17 mouse cellular contexts compared by ENCODE assay signal in the genomic region with DNA sequence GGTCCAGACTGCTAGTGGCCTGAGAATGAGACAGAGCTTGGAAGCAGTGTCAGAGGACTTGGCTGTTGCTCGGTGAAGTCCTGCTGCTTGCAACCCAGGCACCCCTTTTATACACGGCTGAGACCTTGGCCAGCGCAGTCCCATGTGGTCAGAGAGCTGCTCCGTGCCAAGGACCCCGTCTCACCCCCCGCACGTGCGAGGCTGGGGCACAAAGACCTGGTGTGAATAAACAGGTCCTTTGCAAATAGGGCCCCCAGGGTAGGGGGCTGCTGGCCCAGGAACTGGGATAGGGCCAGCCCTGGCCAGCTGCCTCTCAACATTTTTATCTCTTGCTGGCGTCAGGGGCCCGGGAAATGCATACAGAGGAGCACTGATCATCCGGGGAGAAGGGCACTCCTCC. TPM values are rescaled to one million over a fixed set of nuclear protein-coding genes. Genes with fewer than 3 reads are reported as not detected.
A peak's percentile ranks its signal among the peaks of the same experiment; 100 is the strongest.
DNase-seq lines count a peak whose midpoint lies in the region; ATAC-seq and TF ChIP-seq lines count a peak whose summit lies in the region.
"Had no signal": no experiment of that assay in that cellular context is flagged by ENCODE, and none has a peak within 500 bp of the region (broad histone marks: within the 10 kb centered on the region; RNA-seq: fewer than 3 reads in every experiment).

No protein-coding gene starts in this region.

- no peak overlapping the region for H3K9ac ChIP-seq in forebrain, postnatal 0 days
- peak overlapping the region; percentile 6; the same call in 1 of the 2 replicates for H3K9ac ChIP-seq in lung, embryonic 14.5 days
- no peak overlapping the region for H3K9ac ChIP-seq in lung, postnatal 0 days (replicated peaks; ENCODE audit: low read depth)
- H3K9ac ChIP-seq: liver, embryonic 13.5 days had no signal

- no peaks in the 10 kb centered on the region for H3K36me3 ChIP-seq in forebrain, postnatal 0 days (ENCODE audit: insufficient read depth)
- no peaks in the 10 kb centered on the region for H3K36me3 ChIP-seq in forebrain, embryonic 10.5 days (replicated peaks)
- no peaks in the 10 kb centered on the region for H3K36me3 ChIP-seq in lung, embryonic 14.5 days (ENCODE audit: insufficient read depth)
- no peaks in the 10 kb centered on the region for H3K36me3 ChIP-seq in lung, postnatal 0 days (ENCODE audit: insufficient read depth, low read length)
- H3K36me3 ChIP-seq: liver, embryonic 13.5 days had no signal

- H3K27me3 ChIP-seq in forebrain, postnatal 0 days (ENCODE audit: insufficient read depth, low read length), result no peaks in the 10 kb centered on the region
- H3K27me3 ChIP-seq in forebrain, embryonic 10.5 days (ENCODE audit: poor library complexity, severe bottlenecking), result peaks cover 69% of the 10 kb centered on the region
- H3K27me3 ChIP-seq in lung, embryonic 14.5 days (ENCODE audit: insufficient read depth, low read length), result no peaks in the 10 kb centered on the region
- H3K27me3 ChIP-seq in lung, postnatal 0 days (replicated peaks; ENCODE audit: insufficient read depth, low read length), result no peaks in the 10 kb centered on the region

- no peak for TF ChIP-seq CTCF in forebrain, postnatal 0 days (IDR thresholded peaks at IDR 0.05; ENCODE audit: low read depth)
- no peak for TF ChIP-seq CTCF in lung, embryonic 14.5 days (IDR thresholded peaks at IDR 0.05; ENCODE audit: low read depth)
- no peak for TF ChIP-seq CTCF in lung, postnatal 0 days (IDR thresholded peaks at IDR 0.05)

- H3K4me3 ChIP-seq in forebrain, postnatal 0 days (ENCODE audit: low read depth, low read length), result no peak overlapping the region
- H3K4me3 ChIP-seq in forebrain, embryonic 10.5 days, result no peak overlapping the region
- H3K4me3 ChIP-seq in lung, embryonic 14.5 days (ENCODE audit: low read depth, low read length), result no peak overlapping the region
- no peak overlapping the region for H3K4me3 ChIP-seq in lung, postnatal 0 days (ENCODE audit: low read depth, low read length)
- H3K4me3 ChIP-seq: layer of hippocampus, adult 2 months; liver, embryonic 13.5 days had no signal

- no peak for TF ChIP-seq EP300 in lung, postnatal 0 days (IDR thresholded peaks at IDR 0.05)

- 30% methylated on average over 11 of the region's 11 CpGs for WGBS in forebrain, postnatal 0 days
- WGBS in forebrain, embryonic 10.5 days, result 50% methylated on average over 11 of the region's 11 CpGs
- 14% methylated on average over 11 of the region's 11 CpGs for WGBS in lung, embryonic 14.5 days
- 13% methylated on average over 11 of the region's 11 CpGs for WGBS in lung, postnatal 0 days

- H3K9me3 ChIP-seq in forebrain, postnatal 0 days (ENCODE audit: low read length), result no peaks in the 10 kb centered on the region
- H3K9me3 ChIP-seq in forebrain, embryonic 10.5 days, result no peaks in the 10 kb centered on the region
- no peaks in the 10 kb centered on the region for H3K9me3 ChIP-seq in lung, embryonic 14.5 days (ENCODE audit: low read depth, low read length)
- no peaks in the 10 kb centered on the region for H3K9me3 ChIP-seq in lung, postnatal 0 days (ENCODE audit: low read length)
- H3K9me3 ChIP-seq: liver, embryonic 13.5 days had no signal

- no peak for DNase-seq in forebrain, postnatal 0 days
- no peak for DNase-seq in forebrain, embryonic 10.5 days (ENCODE audit: extremely low spot score, low spot score)
- no peak for DNase-seq in lung, embryonic 14.5 days
- DNase-seq in lung, postnatal 0 days (ENCODE audit: low spot score), result no peak
- DNase-seq in adrenal gland, postnatal 25 days, result peak; percentile 49
- DNase-seq in ovary, postnatal 14 days (ENCODE audit: low spot score), result peak; percentile 46
- DNase-seq in spleen, postnatal 4 days (ENCODE audit: low spot score in 2 of 2), result no peak
- DNase-seq: cerebellum, adult 11-12 months; heart, adult 18-20 months; kidney, adult 11 months; liver, embryonic 13.5 days; right cerebral cortex, adult 18-20 months; thymus, postnatal 36 days had no signal

- peak; percentile 64 for ATAC-seq in forebrain, postnatal 0 days
- ATAC-seq in lung, embryonic 14.5 days (ENCODE audit: insufficient read depth), result peak; percentile 33; the same call in 1 of the 2 replicates
- ATAC-seq in lung, postnatal 0 days, result no peak

- H3K27ac ChIP-seq in forebrain, postnatal 0 days (ENCODE audit: low read depth, low read length), result no peak overlapping the region
- H3K27ac ChIP-seq in forebrain, embryonic 10.5 days, result no peak overlapping the region
- H3K27ac ChIP-seq in lung, embryonic 14.5 days (ENCODE audit: low read depth), result no peak overlapping the region
- no peak overlapping the region for H3K27ac ChIP-seq in lung, postnatal 0 days (ENCODE audit: low read length)
- H3K27ac ChIP-seq: layer of hippocampus, adult 2 months; liver, embryonic 13.5 days; macrophage had no signal

- no peak overlapping the region for H3K4me2 ChIP-seq in forebrain, postnatal 0 days (ENCODE audit: low read depth)
- H3K4me2 ChIP-seq in lung, embryonic 14.5 days, result no peak overlapping the region
- no peak overlapping the region for H3K4me2 ChIP-seq in lung, postnatal 0 days (replicated peaks; ENCODE audit: low read depth, low read length)
- H3K4me2 ChIP-seq: liver, embryonic 13.5 days had no signal

- H3K4me1 ChIP-seq in forebrain, postnatal 0 days (ENCODE audit: insufficient read depth), result no peaks in the 10 kb centered on the region
- H3K4me1 ChIP-seq in forebrain, embryonic 10.5 days, result 0 out of 2 replicates have a peak, but pooled peaks cover 6% of the 10 kb centered on the region
- H3K4me1 ChIP-seq in lung, embryonic 14.5 days (ENCODE audit: insufficient read depth), result no peaks in the 10 kb centered on the region
- H3K4me1 ChIP-seq in lung, postnatal 0 days (ENCODE audit: insufficient read depth, low read depth, low read length), result no peaks in the 10 kb centered on the region

RNA-seq across cellular contexts. Expression of gene Utf1, which starts 14.4 kb away (rescaled TPM):
- not detected in 2 replicates for total RNA-seq in forebrain, postnatal 0 days (2014; rRNA removed)
- polyA plus RNA-seq in forebrain, postnatal 0 days (2015; fragmentation: Nextera tagmentation; extraction: Ambion mirVana), result not detected in 2 replicates
- 0.25 TPM in 1 of 2 replicates, not detected in the other for polyA plus RNA-seq in forebrain, embryonic 10.5 days (2016; fragmentation: Nextera tagmentation; extraction: Ambion mirVana)
- polyA plus RNA-seq in lung, embryonic 14.5 days (2014; fragmentation: Nextera tagmentation; extraction: Ambion mirVana), result 0.14 TPM in 1 of 2 replicates, not detected in the other
- not detected in 2 replicates for polyA plus RNA-seq in lung, postnatal 0 days (2015; fragmentation: Nextera tagmentation; extraction: Ambion mirVana)
- total RNA-seq in adrenal gland, postnatal 25 days (2021), result not detected in 2 replicates
- total RNA-seq: adrenal gland, adult 18-20 months; heart, adult 18-20 months; layer of hippocampus, adult 2 months; left cerebral cortex, postnatal 10 days had no signal
- polyA plus RNA-seq: liver, embryonic 13.5 days; macrophage had no signal

RNA-seq across cellular contexts. Expression of gene 6430531B16Rik, which starts 20.6 kb away (rescaled TPM):
- 1.6 and 2.7 TPM in 2 replicates for total RNA-seq in forebrain, postnatal 0 days (2014; rRNA removed)
- 1.3 and 2.0 TPM in 2 replicates for polyA plus RNA-seq in forebrain, postnatal 0 days (2015; fragmentation: Nextera tagmentation; extraction: Ambion mirVana)
- polyA plus RNA-seq in forebrain, embryonic 10.5 days (2016; fragmentation: Nextera tagmentation; extraction: Ambion mirVana), result 0.67 and 0.91 TPM in 2 replicates
- polyA plus RNA-seq in lung, embryonic 14.5 days (2014; fragmentation: Nextera tagmentation; extraction: Ambion mirVana), result 0.30 and 0.37 TPM in 2 replicates
- polyA plus RNA-seq in lung, postnatal 0 days (2015; fragmentation: Nextera tagmentation; extraction: Ambion mirVana), result 5.6 and 7.3 TPM in 2 replicates
- 0.61 TPM in 1 of 2 replicates, not detected in the other for total RNA-seq in adrenal gland, postnatal 25 days (2021)
- total RNA-seq: adrenal gland, adult 18-20 months; heart, adult 18-20 months had no signal
- polyA plus RNA-seq: liver, embryonic 13.5 days; macrophage had no signal

RNA-seq across cellular contexts. Expression of gene Adam8, which starts 34.4 kb away (rescaled TPM):
- total RNA-seq in forebrain, postnatal 0 days (2014; rRNA removed), result 2.6 and 3.4 TPM in 2 replicates
- polyA plus RNA-seq in forebrain, postnatal 0 days (2015; fragmentation: Nextera tagmentation; extraction: Ambion mirVana), result 0.47 TPM in 2 replicates
- 1.6 and 2.4 TPM in 2 replicates for polyA plus RNA-seq in forebrain, embryonic 10.5 days (2016; fragmentation: Nextera tagmentation; extraction: Ambion mirVana)
- 1.7 and 2.0 TPM in 2 replicates for polyA plus RNA-seq in lung, embryonic 14.5 days (2014; fragmentation: Nextera tagmentation; extraction: Ambion mirVana)
- polyA plus RNA-seq in lung, postnatal 0 days (2015; fragmentation: Nextera tagmentation; extraction: Ambion mirVana), result 5.8 and 7.0 TPM in 2 replicates
- total RNA-seq in adrenal gland, postnatal 25 days (2021), result 1.9 and 2.1 TPM in 2 replicates

Comparison
In these comparisons a context has a peak if more than half of its experiments do, and no peak if none do; other contexts are left out.
1. DNase-seq: peak in adrenal gland, postnatal 25 days (single experiment) and ovary, postnatal 14 days (single experiment); none in forebrain, postnatal 0 days (single experiment), forebrain, embryonic 10.5 days (single experiment), lung, embryonic 14.5 days (single experiment), lung, postnatal 0 days (single experiment) and spleen, postnatal 4 days (0 of 2).